13 mouse cellular contexts compared by ENCODE assay signal in genomic region chrX:56650885-56651284, GRCm38 (mm10). TPM values are rescaled to one million over a fixed set of nuclear protein-coding genes. Genes with fewer than 3 reads are reported as not detected.
DNase-seq lines count a peak whose midpoint lies in the region; ATAC-seq lines count a peak whose summit lies in the region.
"Had no signal": no experiment of that assay in that cellular context is flagged by ENCODE, and none has a peak within 500 bp of the region (broad histone marks: within the 10 kb centered on the region; RNA-seq: fewer than 3 reads in every experiment).

No protein-coding gene starts in this region.

- no peaks in the 10 kb centered on the region for H3K9me3 ChIP-seq in kidney, embryonic 14.5 days (ENCODE audit: control insufficient read depth, low read length)
- no peaks in the 10 kb centered on the region for H3K9me3 ChIP-seq in heart, embryonic 15.5 days (replicated peaks)
- no peaks in the 10 kb centered on the region for H3K9me3 ChIP-seq in hindbrain, embryonic 11.5 days (ENCODE audit: control insufficient read depth, low read length)
- H3K9me3 ChIP-seq: forebrain, embryonic 12.5 days; hindbrain, embryonic 15.5 days; limb, embryonic 15.5 days; megakaryocyte, embryonic 14.5 days had no signal

- H3K4me1 ChIP-seq in kidney, embryonic 14.5 days (ENCODE audit: control insufficient read depth, insufficient read depth, low read length), result no peaks in the 10 kb centered on the region
- H3K4me1 ChIP-seq in heart, embryonic 15.5 days (replicated peaks), result no peaks in the 10 kb centered on the region; the same call in 1 of the 2 replicates
- no peaks in the 10 kb centered on the region for H3K4me1 ChIP-seq in hindbrain, embryonic 11.5 days (replicated peaks; ENCODE audit: control insufficient read depth, insufficient read depth, low read length)
- H3K4me1 ChIP-seq: forebrain, embryonic 12.5 days; hindbrain, embryonic 15.5 days; limb, embryonic 15.5 days had no signal

- H3K27me3 ChIP-seq in kidney, embryonic 14.5 days (ENCODE audit: control insufficient read depth, insufficient read depth, low read length), result no peaks in the 10 kb centered on the region
- H3K27me3 ChIP-seq in heart, embryonic 15.5 days, result no peaks in the 10 kb centered on the region
- no peaks in the 10 kb centered on the region for H3K27me3 ChIP-seq in hindbrain, embryonic 11.5 days (ENCODE audit: control insufficient read depth, insufficient read depth, low read length)
- H3K27me3 ChIP-seq: forebrain, embryonic 12.5 days; hindbrain, embryonic 15.5 days; limb, embryonic 15.5 days had no signal

- no peak overlapping the region for H3K9ac ChIP-seq in kidney, embryonic 14.5 days (ENCODE audit: low read depth, low read length)
- no peak overlapping the region for H3K9ac ChIP-seq in heart, embryonic 15.5 days
- no peak overlapping the region for H3K9ac ChIP-seq in hindbrain, embryonic 11.5 days (ENCODE audit: low read depth, low read length)
- H3K9ac ChIP-seq: forebrain, embryonic 12.5 days; hindbrain, embryonic 15.5 days; limb, embryonic 15.5 days had no signal

- DNase-seq in kidney, adult 11 months, result peak; percentile 49
- peak; percentile 37 for DNase-seq in adrenal gland, postnatal 10 days
- DNase-seq in lung, postnatal 36 days, result peak; percentile 61
- no peak for DNase-seq in MN1 (ENCODE audit: low spot score)
- DNase-seq in hindbrain, embryonic 11.5 days (ENCODE audit: low spot score), result no peak
- DNase-seq: layer of hippocampus, postnatal 36 days; right cerebral cortex, postnatal 14 days had no signal

- H3K4me2 ChIP-seq in kidney, embryonic 14.5 days (replicated peaks; ENCODE audit: low read depth, low read length), result no peak overlapping the region
- no peak overlapping the region for H3K4me2 ChIP-seq in heart, embryonic 15.5 days
- no peak overlapping the region for H3K4me2 ChIP-seq in hindbrain, embryonic 11.5 days (replicated peaks; ENCODE audit: low read depth, low read length)
- H3K4me2 ChIP-seq: forebrain, embryonic 12.5 days; hindbrain, embryonic 15.5 days; limb, embryonic 15.5 days had no signal

- no peak for ATAC-seq in kidney, embryonic 14.5 days (ENCODE audit: low FRiP score, low TSS enrichment)
- no peak for ATAC-seq in heart, embryonic 15.5 days (replicated peaks; ENCODE audit: insufficient number of reproducible peaks, insufficient read depth, low FRiP score, low read depth)
- ATAC-seq in hindbrain, embryonic 11.5 days (ENCODE audit: low FRiP score), result no peak

- no peak overlapping the region for H3K4me3 ChIP-seq in kidney, embryonic 14.5 days (ENCODE audit: low read length)
- H3K4me3 ChIP-seq in heart, embryonic 15.5 days, result no peak overlapping the region
- no peak overlapping the region for H3K4me3 ChIP-seq in hindbrain, embryonic 11.5 days (ENCODE audit: low read depth, low read length)
- H3K4me3 ChIP-seq: forebrain, embryonic 12.5 days; hindbrain, embryonic 15.5 days; limb, embryonic 15.5 days; megakaryocyte, embryonic 14.5 days had no signal

- 79% methylated on average over 6 of the region's 6 CpGs for WGBS in kidney, embryonic 14.5 days
- WGBS in heart, embryonic 15.5 days, result 56% methylated on average over 6 of the region's 6 CpGs
- 79% methylated on average over 6 of the region's 6 CpGs for WGBS in hindbrain, embryonic 11.5 days

- no peak overlapping the region for H3K27ac ChIP-seq in kidney, embryonic 14.5 days (ENCODE audit: low read depth, low read length)
- H3K27ac ChIP-seq in heart, embryonic 15.5 days, result peak overlapping the region; percentile 64
- no peak overlapping the region for H3K27ac ChIP-seq in hindbrain, embryonic 11.5 days (ENCODE audit: low read depth, low read length)
- H3K27ac ChIP-seq: forebrain, embryonic 12.5 days; hindbrain, embryonic 15.5 days; limb, embryonic 15.5 days had no signal

- H3K36me3 ChIP-seq in kidney, embryonic 14.5 days (ENCODE audit: control insufficient read depth, insufficient read depth, low read length), result no peaks in the 10 kb centered on the region
- no peaks in the 10 kb centered on the region for H3K36me3 ChIP-seq in heart, embryonic 15.5 days
- no peaks in the 10 kb centered on the region for H3K36me3 ChIP-seq in hindbrain, embryonic 11.5 days (ENCODE audit: control insufficient read depth, insufficient read depth, low read length)
- H3K36me3 ChIP-seq: forebrain, embryonic 12.5 days; limb, embryonic 15.5 days had no signal

RNA-seq across cellular contexts. Expression of gene Slc9a6, which starts 41.3 kb away (rescaled TPM):
- polyA plus RNA-seq in kidney, embryonic 14.5 days (2014; fragmentation: Nextera tagmentation; extraction: Ambion mirVana), result 5.7 and 7.3 TPM in 2 replicates
- total RNA-seq in adrenal gland, postnatal 10 days (2021), result 10 to 100 TPM; 22.3 to 22.5 TPM
- polyA plus RNA-seq in heart, embryonic 15.5 days (2015; fragmentation: Nextera tagmentation; extraction: Ambion mirVana), result 7.2 and 8.5 TPM in 2 replicates
- polyA plus RNA-seq in hindbrain, embryonic 11.5 days (2014; fragmentation: Nextera tagmentation; extraction: Ambion mirVana), result 14.0 and 16.1 TPM in 2 replicates

RNA-seq across cellular contexts. Expression of gene Mmgt1, which starts 53.0 kb away (rescaled TPM):
- polyA plus RNA-seq in kidney, embryonic 14.5 days (2014; fragmentation: Nextera tagmentation; extraction: Ambion mirVana), result 18.8 and 33.5 TPM in 2 replicates
- total RNA-seq in adrenal gland, postnatal 10 days (2021), result 10 to 100 TPM; 24.2 to 26.9 TPM
- polyA plus RNA-seq in heart, embryonic 15.5 days (2015; fragmentation: Nextera tagmentation; extraction: Ambion mirVana), result 22.2 and 23.0 TPM in 2 replicates
- polyA plus RNA-seq in hindbrain, embryonic 11.5 days (2014; fragmentation: Nextera tagmentation; extraction: Ambion mirVana), result 49.1 and 50.1 TPM in 2 replicates

Comparison
In these comparisons a context has a peak if more than half of its experiments do, and no peak if none do; other contexts are left out.
1. DNase-seq: peak in kidney, adult 11 months (single experiment), adrenal gland, postnatal 10 days (single experiment) and lung, postnatal 36 days (single experiment); none in MN1 (single experiment) and hindbrain, embryonic 11.5 days (single experiment).